ENCODE assay signal across 22 mouse cellular contexts in genomic region chr9:108559169-108559568, GRCm38 (mm10). TPM values are rescaled to one million over a fixed set of nuclear protein-coding genes. Genes with fewer than 3 reads are reported as not detected.
DNase-seq lines count a peak whose midpoint lies in the region; ATAC-seq lines count a peak whose summit lies in the region.
"Had no signal": no experiment of that assay in that cellular context is flagged by ENCODE, and none has a peak within 500 bp of the region (broad histone marks: within the 10 kb centered on the region; RNA-seq: fewer than 3 reads in every experiment).

No protein-coding gene starts in this region.

- no peaks in the 10 kb centered on the region for H3K9me3 ChIP-seq in heart, embryonic 13.5 days
- no peaks in the 10 kb centered on the region for H3K9me3 ChIP-seq in lung, embryonic 16.5 days (ENCODE audit: control insufficient read depth, low read length)
- no peaks in the 10 kb centered on the region for H3K9me3 ChIP-seq in embryonic facial prominence, embryonic 14.5 days (ENCODE audit: control insufficient read depth, low read length)
- H3K9me3 ChIP-seq: embryonic facial prominence, embryonic 15.5 days; forebrain, embryonic 10.5 days; G1E; hindbrain, embryonic 12.5 days had no signal

- 80% methylated on average over 4 of the region's 4 CpGs for WGBS in heart, embryonic 13.5 days
- WGBS in lung, embryonic 16.5 days, result 88% methylated on average over 4 of the region's 4 CpGs
- 85% methylated on average over 4 of the region's 4 CpGs for WGBS in embryonic facial prominence, embryonic 14.5 days

- H3K4me1 ChIP-seq in heart, embryonic 13.5 days, result peaks cover 15% of the 10 kb centered on the region
- H3K4me1 ChIP-seq in lung, embryonic 16.5 days (replicated peaks; ENCODE audit: control insufficient read depth, insufficient read depth, low read length), result peaks cover 12% of the 10 kb centered on the region
- peaks cover 8% of the 10 kb centered on the region for H3K4me1 ChIP-seq in embryonic facial prominence, embryonic 14.5 days (ENCODE audit: control insufficient read depth, insufficient read depth, low read length)

- H3K27me3 ChIP-seq in heart, embryonic 13.5 days (replicated peaks), result no peaks in the 10 kb centered on the region
- H3K27me3 ChIP-seq in lung, embryonic 16.5 days (ENCODE audit: control insufficient read depth, insufficient read depth, low read depth, low read length), result no peaks in the 10 kb centered on the region
- H3K27me3 ChIP-seq in embryonic facial prominence, embryonic 14.5 days (replicated peaks; ENCODE audit: control insufficient read depth, insufficient read depth, low read length), result no peaks in the 10 kb centered on the region
- H3K27me3 ChIP-seq: embryonic facial prominence, embryonic 15.5 days; hindbrain, embryonic 12.5 days had no signal

- H3K36me3 ChIP-seq in heart, embryonic 13.5 days, result peaks cover 86% of the 10 kb centered on the region
- peaks cover 56% of the 10 kb centered on the region for H3K36me3 ChIP-seq in lung, embryonic 16.5 days (ENCODE audit: control insufficient read depth, insufficient read depth, low read length)
- H3K36me3 ChIP-seq in embryonic facial prominence, embryonic 14.5 days (ENCODE audit: control insufficient read depth, insufficient read depth, low read length), result peaks cover 80% of the 10 kb centered on the region

- ATAC-seq in heart, embryonic 13.5 days (ENCODE audit: extremely low read depth, insufficient number of reproducible peaks, low FRiP score, low TSS enrichment), result no peak
- no peak for ATAC-seq in lung, embryonic 16.5 days (ENCODE audit: low read depth)
- no peak for ATAC-seq in embryonic facial prominence, embryonic 14.5 days (ENCODE audit: low read depth)
- ATAC-seq: CD4-positive, CD25-positive, alpha-beta regulatory T cell, adult 4 months; inflammation-experienced regulatory T-cells, adult 6 months had no signal

- H3K9ac ChIP-seq in heart, embryonic 13.5 days, result 0 out of 2 replicates have a peak overlapping the region, but pooled peaks have one; percentile 0
- H3K9ac ChIP-seq in lung, embryonic 16.5 days (ENCODE audit: low read length), result 0 out of 2 replicates have a peak overlapping the region, but pooled peaks have one; percentile 28
- H3K9ac ChIP-seq in embryonic facial prominence, embryonic 14.5 days (ENCODE audit: low read depth, low read length), result no peak overlapping the region
- H3K9ac ChIP-seq: embryonic facial prominence, embryonic 15.5 days; hindbrain, embryonic 12.5 days had no signal

- H3K27ac ChIP-seq in heart, embryonic 13.5 days (replicated peaks), result no peak overlapping the region
- H3K27ac ChIP-seq in lung, embryonic 16.5 days (ENCODE audit: low read length), result no peak overlapping the region
- 0 out of 2 replicates have a peak overlapping the region, but pooled peaks have one; percentile 49 for H3K27ac ChIP-seq in embryonic facial prominence, embryonic 14.5 days (replicated peaks; ENCODE audit: low read depth, low read length)
- H3K27ac ChIP-seq: forebrain, embryonic 10.5 days; hindbrain, embryonic 12.5 days had no signal

- no peak overlapping the region for H3K4me2 ChIP-seq in heart, embryonic 13.5 days
- H3K4me2 ChIP-seq in lung, embryonic 16.5 days (ENCODE audit: low read depth, low read length), result no peak overlapping the region
- H3K4me2 ChIP-seq in embryonic facial prominence, embryonic 14.5 days (ENCODE audit: low read depth, low read length), result no peak overlapping the region
- H3K4me2 ChIP-seq: hindbrain, embryonic 12.5 days had no signal

- DNase-seq in cerebellum, adult 9-11 months, result peak; percentile 17
- DNase-seq in cerebellum, postnatal 14 days, result no peak
- no peak for DNase-seq in heart, postnatal 25 days (ENCODE audit: low spot score)
- DNase-seq in lung, postnatal 14 days, result no peak
- DNase-seq in embryonic facial prominence, embryonic 14.5 days (ENCODE audit: low spot score), result no peak
- DNase-seq: adrenal gland, adult 8-10 months; adrenal gland, postnatal 36 days; B cell, adult 2 months; cerebellum, adult 2 months; cerebellum, postnatal 25 days; gastrocnemius, adult 2 months; gastrocnemius, postnatal 25 days; heart, postnatal 4 days had no signal

- intact Hi-C loops in heart, postnatal 25 days (cut with DNase I), result loop anchor here (5.0 kb wide), 1 partner anchor 37 kb away; no protein-coding TSS in a partner anchor

- no peak overlapping the region for H3K4me3 ChIP-seq in heart, embryonic 13.5 days
- H3K4me3 ChIP-seq in lung, embryonic 16.5 days (ENCODE audit: low read length), result no peak overlapping the region
- H3K4me3 ChIP-seq in embryonic facial prominence, embryonic 14.5 days (ENCODE audit: low read depth, low read length), result no peak overlapping the region
- H3K4me3 ChIP-seq: erythroblast, embryonic 14.5 days; forebrain, embryonic 10.5 days; hindbrain, embryonic 12.5 days had no signal

RNA-seq across cellular contexts. Expression of gene Impdh2, which starts 0.9 kb away (rescaled TPM):
- 99.5 and 107 TPM in 2 replicates for polyA plus RNA-seq in heart, embryonic 13.5 days (2015; fragmentation: Nextera tagmentation; extraction: Ambion mirVana)
- total RNA-seq in heart, postnatal 25 days (2021), result 10 to 100 TPM; 47.5 to 47.6 TPM
- 148 and 149 TPM in 2 replicates for polyA plus RNA-seq in lung, embryonic 16.5 days (2015; fragmentation: Nextera tagmentation; extraction: Ambion mirVana)
- 173 and 202 TPM in 2 replicates for polyA plus RNA-seq in embryonic facial prominence, embryonic 14.5 days (2014; fragmentation: Nextera tagmentation; extraction: Ambion mirVana)

RNA-seq across cellular contexts. Expression of gene Ndufaf3, which starts 8.1 kb away (rescaled TPM):
- polyA plus RNA-seq in heart, embryonic 13.5 days (2015; fragmentation: Nextera tagmentation; extraction: Ambion mirVana), result 53.5 TPM in 2 replicates
- 10 to 100 TPM; 70.6 to 77.9 TPM for total RNA-seq in heart, postnatal 25 days (2021)
- 55.8 and 60.2 TPM in 2 replicates for polyA plus RNA-seq in lung, embryonic 16.5 days (2015; fragmentation: Nextera tagmentation; extraction: Ambion mirVana)
- polyA plus RNA-seq in embryonic facial prominence, embryonic 14.5 days (2014; fragmentation: Nextera tagmentation; extraction: Ambion mirVana), result 59.6 and 61.9 TPM in 2 replicates

RNA-seq across cellular contexts. Expression of gene Dalrd3, which starts 10.5 kb away (rescaled TPM):
- polyA plus RNA-seq in heart, embryonic 13.5 days (2015; fragmentation: Nextera tagmentation; extraction: Ambion mirVana), result 86.6 and 92.1 TPM in 2 replicates
- 10 to 100 TPM; 21.0 to 21.3 TPM for total RNA-seq in heart, postnatal 25 days (2021)
- 146 and 161 TPM in 2 replicates for polyA plus RNA-seq in lung, embryonic 16.5 days (2015; fragmentation: Nextera tagmentation; extraction: Ambion mirVana)
- 116 and 120 TPM in 2 replicates for polyA plus RNA-seq in embryonic facial prominence, embryonic 14.5 days (2014; fragmentation: Nextera tagmentation; extraction: Ambion mirVana)

RNA-seq across cellular contexts. Expression of gene Wdr6, which starts 19.4 kb away (rescaled TPM):
- polyA plus RNA-seq in heart, embryonic 13.5 days (2015; fragmentation: Nextera tagmentation; extraction: Ambion mirVana), result 61.7 and 64.1 TPM in 2 replicates
- 10 to 100 TPM; 14.3 to 16.1 TPM for total RNA-seq in heart, postnatal 25 days (2021)
- 122 and 128 TPM in 2 replicates for polyA plus RNA-seq in lung, embryonic 16.5 days (2015; fragmentation: Nextera tagmentation; extraction: Ambion mirVana)
- 78.9 and 91.1 TPM in 2 replicates for polyA plus RNA-seq in embryonic facial prominence, embryonic 14.5 days (2014; fragmentation: Nextera tagmentation; extraction: Ambion mirVana)

RNA-seq across cellular contexts. Expression of gene P4htm, which starts 38.3 kb away (rescaled TPM):
- 19.5 and 20.0 TPM in 2 replicates for polyA plus RNA-seq in heart, embryonic 13.5 days (2015; fragmentation: Nextera tagmentation; extraction: Ambion mirVana)
- total RNA-seq in heart, postnatal 25 days (2021), result 10 to 100 TPM; 14.5 to 18.5 TPM
- polyA plus RNA-seq in lung, embryonic 16.5 days (2015; fragmentation: Nextera tagmentation; extraction: Ambion mirVana), result 8.0 and 8.3 TPM in 2 replicates
- polyA plus RNA-seq in embryonic facial prominence, embryonic 14.5 days (2014; fragmentation: Nextera tagmentation; extraction: Ambion mirVana), result 7.4 and 7.8 TPM in 2 replicates
